Mouse (Mus musculus) gastrocnemius, postnatal 10 days (tissue): ENCODE data around the gene Krtap3-3. TPM values are rescaled to one million over a fixed set of nuclear protein-coding genes. Genes with fewer than 3 reads are reported as not detected.
"Not testable (repeated sequence)": the region's sequence is repeated elsewhere in the genome, so short reads cannot be mapped to it uniquely, and the experiment has no call there.

Experiments used
- DNase-seq: peaks from one replicate; pipeline ENCODE4 v3.0.0; 2021; ENCODE audit warnings: mixed read lengths
- long read RNA-seq, 2 experiments: library from polyadenylated mRNA; stranded (forward); transcript quantifications; one replicate each; pipeline ENCODE4 v2.0.0; 2021
- total RNA-seq, 2 experiments: library from RNA; stranded (reverse); gene quantifications; 2 replicates each; pipeline ENCODE4 v1.2.3; 2021

Gene Krtap3-3
- not detected for total RNA-seq
- long read RNA-seq, experiment 1: 0 reads
- long read RNA-seq, experiment 2: 0 reads

DNA sequence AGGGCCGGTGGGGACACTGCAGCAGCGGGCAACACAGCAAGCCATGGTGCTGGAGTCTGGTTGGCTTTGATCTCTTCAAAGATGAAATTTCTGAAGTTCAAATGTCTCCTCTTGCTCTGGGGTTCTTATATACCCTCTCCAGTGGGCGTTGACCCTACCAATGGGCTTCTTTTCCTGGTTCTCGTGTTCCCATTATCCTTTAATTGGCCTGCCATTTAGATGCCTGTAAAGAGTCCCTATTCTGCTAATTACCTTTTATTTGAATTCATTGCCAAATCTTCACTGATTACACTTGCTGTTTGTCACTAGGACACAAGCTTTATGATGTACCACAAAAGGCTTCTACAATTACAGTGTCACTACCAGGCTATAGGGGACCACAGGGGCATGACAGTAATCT lies at the start of gene Krtap3-3:
Gene Krtap3-3, minus strand, starts transcription at position 101 of the 400 bp plus-strand sequence.
- no peak for DNase-seq

DNA sequence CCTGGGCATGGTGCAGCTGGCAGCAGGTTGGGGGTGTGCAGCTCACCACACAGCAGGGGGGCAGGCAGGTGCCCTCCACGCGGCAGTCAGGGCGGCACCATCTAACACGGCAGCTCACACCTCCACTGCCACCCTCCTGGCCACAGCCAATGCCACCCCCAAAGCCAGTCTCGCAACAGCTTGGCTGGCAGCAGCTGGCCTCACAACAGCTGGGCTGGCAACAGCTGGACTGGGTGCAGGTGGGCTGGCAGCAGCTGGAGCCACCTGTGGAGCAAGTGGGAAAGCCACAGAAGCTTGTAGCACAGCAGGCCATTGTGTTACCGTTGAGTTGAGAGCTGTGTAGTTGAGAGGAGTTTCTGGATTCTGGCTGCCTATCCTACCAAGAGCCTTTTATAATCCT lies 47.1 kb upstream of the Krtap3-3 start, which contains the start of gene Krtap9-3:
Gene Krtap9-3, minus strand, starts transcription at position 364 of the 400 bp plus-strand sequence.
- DNase-seq: not testable (repeated sequence)

DNA sequence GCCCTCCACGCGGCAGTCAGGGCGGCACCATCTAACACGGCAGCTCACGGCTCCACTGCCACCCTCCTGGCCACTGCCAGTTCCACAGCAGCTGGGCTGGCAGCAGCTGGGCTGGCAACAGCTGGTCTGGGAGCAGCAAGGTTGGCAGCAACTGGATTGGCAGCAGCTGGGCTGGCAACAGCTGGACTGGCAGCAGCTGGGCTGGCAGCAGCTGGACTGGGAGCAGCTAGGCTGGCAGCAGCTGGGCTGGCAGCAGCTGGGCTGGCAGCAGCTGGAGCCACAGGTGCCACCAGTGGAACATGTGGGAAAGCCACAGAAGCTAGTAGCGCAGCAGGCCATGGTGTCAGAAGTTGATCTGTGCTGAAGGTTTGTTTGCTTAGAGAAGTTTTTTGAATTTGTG lies 40.3 kb upstream of the Krtap3-3 start, which contains the start of gene Krtap1-3:
Gene Krtap1-3, minus strand, starts transcription at position 359 of the 400 bp plus-strand sequence.
- DNase-seq: no peak

DNA sequence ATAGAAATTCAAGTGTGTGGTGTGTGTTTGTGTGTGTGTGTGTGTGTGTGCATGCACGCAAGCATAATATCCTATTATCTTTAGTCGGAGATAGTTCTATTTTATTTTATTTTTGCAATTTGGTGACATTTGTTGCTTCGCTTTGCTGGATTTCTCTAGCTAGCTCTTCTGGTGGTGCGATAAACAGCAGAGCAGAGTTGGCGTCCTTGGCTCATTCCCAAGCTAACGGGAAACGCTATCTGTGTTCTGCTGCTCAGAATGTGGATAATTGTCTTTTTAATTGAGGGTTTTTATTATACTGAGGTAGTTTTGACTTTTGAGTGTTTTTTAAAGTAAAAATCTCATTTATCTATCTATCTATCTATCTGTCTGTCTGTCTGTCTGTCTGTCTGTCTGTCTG lies 34.4 kb upstream of the Krtap3-3 start:
- no peak for DNase-seq

DNA sequence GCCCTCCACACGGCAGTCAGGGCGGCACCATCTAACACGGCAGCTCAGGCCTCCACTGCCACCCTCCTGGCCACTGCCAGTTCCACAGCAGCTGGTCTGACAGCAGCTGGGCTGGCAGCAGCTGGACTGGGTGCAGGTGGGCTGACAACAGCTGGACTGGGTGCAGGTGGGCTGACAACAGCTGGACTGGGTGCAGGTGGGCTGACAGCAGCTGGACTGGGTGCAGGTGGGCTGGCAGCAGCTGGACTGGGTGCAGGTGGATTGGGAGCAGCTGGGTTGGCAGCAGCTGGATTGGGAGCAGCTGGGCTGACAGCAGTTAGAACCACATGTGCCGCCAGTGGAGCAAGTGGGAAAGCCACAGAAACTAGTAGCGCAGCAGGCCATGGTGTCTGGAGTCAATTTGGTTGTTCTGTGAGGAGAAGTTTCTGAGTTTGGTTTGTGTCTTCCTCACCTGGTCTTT lies 32.6 kb upstream of the Krtap3-3 start, which contains the start of gene Krtap1-4:
Gene Krtap1-4, minus strand, starts transcription at position 410 of the 460 bp plus-strand sequence.
- DNase-seq: no peak

DNA sequence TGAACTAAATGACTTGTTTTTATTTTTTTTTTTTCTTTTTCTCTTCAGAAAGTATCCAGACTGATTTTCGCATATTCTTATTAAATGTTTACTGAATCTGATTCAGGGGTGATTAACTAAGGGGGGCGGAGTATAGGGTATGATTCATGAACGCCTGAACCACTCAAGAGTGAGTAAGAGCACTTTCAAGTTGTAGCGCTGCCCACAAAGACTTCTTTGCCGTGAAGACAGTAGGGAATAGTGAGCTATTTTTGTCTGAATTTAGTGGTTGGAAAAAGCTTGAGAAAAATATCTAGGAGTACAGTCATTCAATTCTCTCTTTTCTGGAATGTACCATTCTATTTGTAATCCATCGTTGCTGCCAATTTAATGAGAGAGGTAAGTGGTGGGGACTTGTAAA lies 30.9 kb upstream of the Krtap3-3 start:
- DNase-seq: no peak

DNA sequence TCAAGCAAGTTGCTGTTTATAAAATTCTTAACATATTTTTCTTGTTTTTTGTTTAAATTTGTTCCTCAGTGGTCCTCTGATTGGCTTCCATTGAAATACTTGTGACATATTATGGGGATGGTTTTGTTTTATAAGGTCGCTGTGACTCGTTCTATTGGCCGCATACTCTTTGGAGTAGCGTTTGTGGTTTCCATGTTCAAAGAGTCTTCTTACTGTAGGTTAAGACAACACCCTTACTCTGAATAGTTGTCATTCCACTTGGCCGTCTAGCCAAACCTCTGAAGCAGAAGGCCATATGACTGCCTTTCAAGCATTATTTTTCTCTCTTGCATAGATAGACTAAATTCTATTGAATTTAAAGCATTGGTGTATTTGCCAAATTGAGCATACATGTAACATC lies 30.4 kb upstream of the Krtap3-3 start:
- DNase-seq: no peak

DNA sequence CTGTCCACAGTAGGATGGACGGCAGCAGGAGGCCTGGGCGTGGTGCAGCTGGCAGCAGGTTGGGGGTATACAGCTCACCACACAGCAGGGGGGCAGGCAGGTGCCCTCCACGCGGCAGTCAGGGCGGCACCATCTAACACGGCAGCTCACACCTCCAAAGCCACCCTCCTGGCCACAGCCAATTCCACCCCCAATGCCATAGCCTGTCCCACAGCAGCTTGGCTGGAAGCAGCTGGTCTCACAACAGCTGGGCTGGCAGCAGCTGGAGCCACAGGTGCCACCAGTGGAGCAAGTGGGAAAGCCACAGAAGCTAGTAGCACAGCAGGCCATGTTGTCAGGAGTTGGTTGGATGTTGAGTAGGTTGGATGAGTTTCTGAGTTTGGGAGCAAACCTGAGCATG lies 30.0 kb upstream of the Krtap3-3 start, which contains the start of gene Krtap1-5:
Gene Krtap1-5, minus strand, starts transcription at position 381 of the 400 bp plus-strand sequence.
- DNase-seq: no peak

DNA sequence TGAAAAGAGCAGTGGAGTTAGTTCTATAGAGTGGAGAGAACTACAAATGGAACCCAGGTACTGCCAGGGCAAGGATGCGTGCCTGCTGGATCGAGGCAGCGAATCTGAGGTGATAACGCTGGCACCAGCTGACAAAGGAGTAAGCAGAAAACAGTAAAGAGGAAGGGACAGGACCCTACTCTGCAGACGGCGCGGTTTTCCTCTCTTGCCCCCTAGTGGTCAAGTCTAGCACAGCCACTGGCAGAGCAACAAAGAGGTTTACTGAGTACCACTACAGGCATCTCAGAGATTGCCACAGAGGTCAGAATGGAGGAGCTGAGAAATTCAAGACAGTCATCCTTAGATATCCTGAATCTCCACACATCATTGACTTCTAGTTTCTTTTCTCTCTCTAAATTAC lies 23.4 kb upstream of the Krtap3-3 start:
- peak; percentile 66 for DNase-seq

DNA sequence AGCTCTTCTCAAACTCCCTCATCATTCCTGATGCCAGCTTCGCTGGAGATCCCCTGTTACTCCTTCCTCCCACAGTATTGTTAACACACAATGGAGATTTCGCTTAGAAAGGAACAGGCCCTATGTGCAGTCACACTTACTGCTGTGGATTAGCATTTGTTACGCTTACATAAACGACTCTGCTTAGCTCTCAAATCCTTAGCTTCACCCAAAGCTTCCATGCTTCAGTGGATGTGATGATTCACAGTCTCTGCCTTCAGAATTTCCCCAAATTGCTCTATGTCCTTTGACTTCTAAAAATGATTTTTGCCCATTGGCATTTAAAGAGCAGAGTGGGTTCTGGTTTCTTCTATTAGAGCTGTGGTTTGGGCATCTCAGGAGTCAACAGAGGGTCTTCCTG lies 22.5 kb upstream of the Krtap3-3 start:
- no peak for DNase-seq

DNA sequence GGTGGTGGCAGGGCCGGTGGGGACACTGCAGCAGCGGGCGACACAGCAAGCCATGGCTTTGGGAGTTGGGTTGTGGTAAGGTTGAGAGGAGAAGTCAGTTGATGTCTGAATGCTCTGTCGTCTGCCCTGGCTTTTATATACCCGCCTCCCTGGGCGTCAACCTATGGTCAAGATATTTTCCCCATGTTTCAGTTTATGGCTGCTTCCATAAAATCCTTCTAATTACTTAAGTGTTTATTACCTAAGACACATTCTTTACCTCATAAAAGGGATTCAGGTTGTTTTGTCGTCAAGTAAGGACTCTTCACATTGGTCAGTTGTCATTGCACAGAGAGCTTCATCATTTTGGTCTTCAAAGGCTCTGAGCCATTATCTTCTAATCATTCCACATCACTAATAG lies 15.9 kb upstream of the Krtap3-3 start, which contains the start of gene Krtap3-1:
Gene Krtap3-1, minus strand, starts transcription at position 101 of the 400 bp plus-strand sequence.
- DNase-seq: no peak

DNA sequence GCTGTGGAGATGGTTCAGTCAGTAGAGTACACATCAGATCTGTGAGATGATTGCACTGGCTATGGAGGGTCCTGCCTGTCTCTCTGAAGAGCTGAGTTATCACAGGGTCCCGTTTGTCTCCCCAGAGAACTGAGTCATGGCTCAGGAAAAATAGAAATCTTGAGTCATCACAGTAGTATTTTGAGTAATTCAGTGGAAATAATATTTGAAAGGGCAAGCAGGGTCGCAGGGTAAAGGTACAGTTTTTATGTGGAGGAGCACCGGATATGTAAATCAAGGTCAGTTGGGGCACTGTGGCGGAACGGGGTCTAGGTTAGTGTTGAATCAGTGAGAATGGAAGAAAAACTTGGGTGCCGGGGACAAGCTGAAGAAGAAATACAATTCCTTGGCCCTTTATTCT lies 11.9 kb upstream of the Krtap3-3 start:
- no peak for DNase-seq

DNA sequence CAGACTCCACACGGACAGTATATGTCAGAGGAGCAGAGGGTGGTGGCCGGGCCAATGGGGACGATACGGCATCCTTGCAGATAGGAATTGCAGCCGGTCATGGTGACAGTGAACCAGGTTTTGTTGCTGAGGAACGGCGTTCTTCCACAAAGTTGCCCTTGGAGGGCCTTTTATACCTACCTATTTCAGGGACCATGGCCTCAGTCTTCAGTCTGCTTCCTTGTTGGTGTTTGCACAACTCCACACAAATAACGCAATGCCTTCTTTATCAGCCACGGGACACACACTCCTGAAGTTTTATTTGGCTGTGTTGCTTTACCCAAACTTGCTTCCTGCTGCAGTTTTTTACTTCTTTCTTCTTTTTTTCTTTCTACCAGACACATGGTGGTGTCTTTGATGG lies 8.7 kb upstream of the Krtap3-3 start, which contains the start of gene Gm11939:
Gene Gm11939, minus strand, starts transcription at position 101 of the 400 bp plus-strand sequence.
- no peak for DNase-seq

DNA sequence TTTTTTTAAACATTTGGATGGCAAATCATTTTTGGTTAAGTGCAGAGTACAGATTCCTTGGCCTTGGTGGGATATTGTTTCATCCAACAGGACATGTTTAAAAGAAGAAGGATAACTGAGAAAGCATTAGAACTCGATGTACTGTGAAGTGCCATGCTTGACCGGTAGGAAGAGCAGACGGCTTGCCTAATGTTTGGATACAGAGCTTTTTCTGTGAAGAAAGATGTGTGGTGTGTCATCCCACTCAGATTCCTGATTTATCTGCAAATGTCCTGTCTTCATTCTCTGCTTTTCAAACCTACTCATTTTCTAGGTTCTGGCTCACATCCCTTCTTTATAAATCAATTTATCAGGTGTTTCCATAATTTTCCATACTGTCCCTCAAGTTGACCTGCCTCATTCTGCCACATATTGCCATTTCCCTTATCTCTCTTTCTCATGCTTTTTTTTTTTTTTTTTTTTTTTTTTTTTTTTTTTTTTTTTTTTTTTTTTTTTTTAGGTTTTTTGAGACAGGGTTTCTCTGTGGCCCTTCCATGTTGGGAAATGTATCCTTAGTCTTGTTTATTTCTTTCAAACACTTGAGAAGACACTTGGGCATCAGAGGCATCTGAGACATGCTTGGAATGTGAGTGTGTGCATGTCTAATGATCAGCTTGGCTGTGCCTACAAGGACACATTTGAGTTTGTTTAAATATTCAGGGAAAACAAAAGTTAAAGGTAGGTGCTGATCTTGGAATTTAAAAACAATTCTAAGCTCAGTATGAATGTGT lies 7.5 kb upstream of the Krtap3-3 start:
- no peak for DNase-seq

DNA sequence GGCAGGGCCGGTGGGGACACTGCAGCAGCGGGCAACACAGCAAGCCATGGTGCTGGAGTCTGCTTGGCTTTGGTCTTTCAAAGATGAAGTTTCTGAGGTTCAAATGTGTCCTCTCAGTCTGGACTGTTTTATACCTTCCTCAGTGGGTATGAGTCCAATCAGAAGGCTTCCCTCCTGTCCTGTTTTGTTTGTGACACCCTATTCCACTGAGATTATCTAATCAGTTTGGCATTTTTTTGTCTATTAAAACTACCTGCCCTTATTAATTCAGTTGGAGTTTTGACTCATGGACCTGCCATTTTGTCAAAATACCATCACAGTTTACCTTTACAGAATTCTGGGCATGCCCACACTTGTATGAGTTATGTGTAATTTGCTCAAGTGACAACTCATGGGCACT lies 6.1 kb upstream of the Krtap3-3 start, which contains the start of gene Krtap3-2:
Gene Krtap3-2, minus strand, starts transcription at position 101 of the 400 bp plus-strand sequence.
- no peak for DNase-seq

DNA sequence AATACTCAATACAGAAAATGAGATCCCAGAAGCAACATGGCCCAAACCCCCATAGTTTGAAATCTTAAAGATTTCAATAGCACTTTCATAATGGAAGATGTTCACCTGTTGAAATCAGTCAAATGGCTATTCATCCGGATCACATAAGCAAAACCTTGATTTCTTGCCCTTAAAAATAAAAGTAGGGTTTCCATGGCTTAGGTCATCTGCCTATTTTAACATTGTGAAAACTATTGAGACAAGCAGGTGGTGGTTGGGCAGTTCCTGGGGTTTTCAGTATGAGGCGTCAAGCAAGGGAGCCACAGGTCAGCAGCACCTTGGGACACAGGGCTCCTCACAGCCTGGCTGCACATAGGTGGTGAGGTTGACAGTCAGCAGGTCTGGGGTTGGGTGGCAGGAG lies 5.5 kb upstream of the Krtap3-3 start:
- no peak for DNase-seq

DNA sequence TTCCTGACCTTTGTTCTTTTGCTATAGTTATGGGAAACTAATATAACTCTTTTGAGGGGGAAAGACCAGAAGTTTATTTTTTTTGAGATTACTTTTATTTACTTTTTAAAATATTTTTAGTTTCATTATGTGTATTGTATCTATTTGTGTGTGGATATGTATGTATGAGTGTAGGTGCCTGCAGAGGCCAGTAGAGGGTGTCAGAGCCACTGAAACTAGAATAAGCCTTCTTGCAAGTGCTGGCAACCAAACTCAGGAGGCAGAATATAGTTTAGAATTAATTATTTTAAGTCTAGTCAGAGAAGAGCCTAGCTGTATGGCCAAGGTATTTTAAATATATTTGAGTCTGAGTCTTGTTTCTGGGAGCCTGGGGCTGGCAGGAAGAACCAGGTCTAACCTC lies 2.8 kb downstream of the Krtap3-3 start:
- no peak for DNase-seq

DNA sequence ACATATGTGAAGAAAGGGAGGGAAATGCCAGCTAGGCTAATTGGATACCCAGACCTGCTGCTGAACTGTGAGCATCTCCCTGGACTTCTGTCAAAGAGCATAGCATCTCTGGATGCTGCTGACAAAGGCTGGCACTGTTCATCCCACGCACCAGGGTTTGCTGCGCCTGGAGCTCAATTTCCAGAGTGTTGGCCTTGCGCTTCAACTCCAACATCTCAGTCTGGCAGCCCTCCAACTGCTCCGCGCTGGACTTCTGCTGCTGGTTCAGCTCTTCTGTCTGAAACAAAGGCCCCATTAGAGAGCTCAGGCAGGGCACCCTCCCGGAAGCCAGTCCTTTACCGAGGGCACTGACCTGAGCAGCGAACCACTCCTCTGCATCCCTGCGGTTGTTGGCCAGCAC lies 10.9 kb downstream of the Krtap3-3 start:
- peak; percentile 17 for DNase-seq

DNA sequence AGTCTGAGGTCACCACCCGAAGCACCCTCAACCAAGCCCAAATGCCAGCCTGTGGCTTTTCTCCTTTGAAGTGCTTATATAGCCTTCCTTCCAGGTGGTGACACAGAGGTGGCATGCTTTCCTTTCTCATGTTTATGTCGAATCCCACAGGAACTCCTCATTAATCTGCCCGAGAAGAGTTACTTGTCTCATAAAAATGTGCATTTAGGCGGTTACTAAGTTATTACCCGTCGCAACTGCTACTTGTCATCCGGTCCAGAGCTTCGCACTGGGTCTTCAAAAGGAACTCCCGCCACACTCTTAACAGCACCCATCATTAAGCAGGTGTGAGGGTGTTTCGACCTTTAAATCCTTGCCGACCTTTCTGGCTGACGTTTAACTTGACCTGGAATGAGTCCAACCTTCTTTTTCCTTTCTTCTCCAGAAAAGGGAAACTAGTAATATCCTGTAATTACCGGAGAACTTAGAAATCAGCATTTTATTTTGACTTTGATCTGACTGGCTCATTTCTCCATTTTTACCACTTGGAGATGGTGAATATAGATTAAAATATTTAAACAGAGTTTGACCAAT lies 29.3 kb downstream of the Krtap3-3 start, which contains the start of gene Krt39:
Gene Krt39, minus strand, starts transcription at position 51 of the 573 bp plus-strand sequence.
- no peak for DNase-seq

DNA sequence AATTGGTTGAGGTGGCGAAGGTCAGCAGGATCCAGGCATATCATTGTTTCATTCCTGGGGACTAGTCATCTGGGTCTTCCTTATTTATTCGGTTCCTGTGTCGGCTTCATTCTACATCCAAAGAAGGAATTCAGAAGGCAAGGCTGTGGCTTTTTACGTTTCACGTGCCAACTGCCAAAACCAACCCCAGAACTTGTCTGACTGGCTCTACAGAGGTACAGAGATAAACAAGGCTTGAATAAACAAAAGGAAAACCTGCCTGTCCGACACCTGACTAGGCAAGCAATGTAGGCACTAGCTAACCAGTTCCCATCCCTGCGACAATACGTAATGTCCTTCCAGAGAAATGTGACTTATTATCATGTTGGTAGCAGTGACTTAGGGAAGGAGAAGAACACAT lies 36.6 kb downstream of the Krtap3-3 start:
- no peak for DNase-seq
